Mouse (Mus musculus) MN1 (cell line): ENCODE measurements around the gene Wars.
"Not testable (repeated sequence)": the region's sequence is repeated elsewhere in the genome, so short reads cannot be mapped to it uniquely, and the experiment has no call there.

Experiments
- DNase-seq: peaks from one replicate; pipeline ENCODE4 v3.0.0-alpha.2; 2016; ENCODE audit warnings: low spot score

Gene Wars

DNA sequence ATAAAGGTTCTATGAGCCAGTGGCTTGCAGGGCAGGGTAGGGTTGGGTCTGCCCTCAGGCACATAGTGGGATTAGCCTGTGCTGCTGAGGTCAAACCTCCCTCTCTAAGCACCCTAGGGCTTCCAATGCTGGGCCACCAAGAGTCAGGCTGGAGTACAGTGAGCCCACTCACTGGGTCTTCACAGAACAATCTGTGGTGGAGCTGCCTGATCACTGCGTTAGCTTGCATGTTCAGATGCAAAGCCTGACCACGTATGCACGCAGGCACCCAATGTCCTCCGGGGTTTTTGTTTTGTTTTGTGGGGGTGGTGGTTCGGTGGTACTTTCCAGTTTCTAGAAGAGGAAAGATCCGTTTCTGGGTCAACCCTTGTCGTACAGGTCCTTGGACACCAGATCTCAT lies 36.9 kb downstream of the Wars start:
- no peak for DNase-seq

DNA sequence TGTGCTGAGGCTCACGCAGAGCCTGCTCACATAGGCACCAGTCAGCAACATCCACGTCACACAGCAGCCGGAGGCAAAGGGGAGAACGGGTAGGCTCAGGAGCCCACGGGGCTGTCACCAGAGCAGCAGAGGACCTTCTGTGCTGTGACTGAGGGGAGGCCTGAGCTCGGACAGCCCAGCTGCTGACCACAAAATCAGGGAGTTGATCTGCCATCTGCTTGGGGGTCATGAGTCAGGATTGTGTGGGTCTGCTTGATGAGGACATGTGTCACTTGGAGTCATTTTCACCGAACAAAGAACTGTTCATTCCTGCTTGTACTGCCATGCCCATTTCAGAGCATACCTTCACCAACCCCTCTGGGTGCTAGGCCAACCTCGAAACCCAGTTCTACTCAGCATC lies 37.8 kb downstream of the Wars start:
- DNase-seq = no peak

DNA sequence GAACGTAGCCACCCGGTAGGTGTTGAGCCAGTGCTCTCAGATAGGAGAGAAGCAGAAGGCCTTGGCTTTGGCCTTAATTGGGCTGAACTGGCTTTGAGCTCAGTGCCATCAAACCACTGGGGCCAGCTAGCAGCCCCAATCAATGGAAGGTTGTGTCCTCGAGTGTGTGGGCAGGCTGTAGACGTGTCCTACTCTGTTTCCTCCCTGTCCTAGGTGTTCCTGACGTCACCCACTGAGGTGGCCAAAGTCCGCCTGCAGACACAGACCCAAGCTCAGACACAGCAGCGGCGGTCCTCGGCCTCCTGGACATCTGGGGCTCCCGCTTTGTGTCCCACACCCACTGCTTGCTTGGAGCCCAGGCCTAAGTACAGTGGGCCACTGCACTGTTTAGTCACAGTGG lies 38.9 kb downstream of the Wars start:
- no peak for DNase-seq

DNA sequence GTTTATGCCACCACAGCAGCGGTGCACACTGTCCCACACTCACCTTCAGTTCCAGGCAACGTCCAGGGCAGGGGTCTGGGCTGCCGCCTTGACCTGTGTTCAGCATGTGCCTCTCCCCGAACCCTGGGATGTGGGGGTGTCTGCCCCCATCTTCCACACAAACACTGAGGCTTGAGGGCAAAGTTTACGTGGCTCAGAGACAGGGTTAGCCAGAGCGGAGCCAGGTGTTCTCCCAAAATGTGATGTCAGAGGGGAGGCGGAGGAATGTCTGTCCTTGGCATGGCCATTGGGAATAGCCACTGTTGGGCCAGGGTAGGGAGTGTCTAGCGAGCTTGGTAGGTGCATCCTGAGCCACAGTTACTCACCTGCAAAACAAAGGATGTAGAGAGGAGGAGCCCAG lies 41.2 kb downstream of the Wars start:
- no peak for DNase-seq

DNA sequence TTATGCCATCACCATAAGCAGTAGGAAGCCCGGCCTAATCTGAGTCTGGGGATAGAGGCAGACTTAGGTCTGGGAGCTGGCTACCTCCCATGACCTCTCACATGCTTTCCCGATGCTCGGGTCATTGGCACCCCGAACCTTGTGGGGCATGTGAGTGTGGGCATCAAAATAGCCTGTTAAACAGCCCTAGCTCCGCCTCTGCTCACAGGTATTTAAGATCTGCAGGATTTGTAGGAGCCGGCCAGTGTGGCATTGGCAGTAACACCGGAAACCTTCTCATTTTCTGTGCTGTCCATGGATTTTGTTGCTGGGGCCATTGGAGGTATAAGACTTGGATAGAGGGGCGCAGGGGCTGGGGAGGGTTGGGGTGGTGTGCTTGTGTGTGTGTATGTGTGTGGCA lies 43.1 kb downstream of the Wars start:
- DNase-seq = no peak

DNA sequence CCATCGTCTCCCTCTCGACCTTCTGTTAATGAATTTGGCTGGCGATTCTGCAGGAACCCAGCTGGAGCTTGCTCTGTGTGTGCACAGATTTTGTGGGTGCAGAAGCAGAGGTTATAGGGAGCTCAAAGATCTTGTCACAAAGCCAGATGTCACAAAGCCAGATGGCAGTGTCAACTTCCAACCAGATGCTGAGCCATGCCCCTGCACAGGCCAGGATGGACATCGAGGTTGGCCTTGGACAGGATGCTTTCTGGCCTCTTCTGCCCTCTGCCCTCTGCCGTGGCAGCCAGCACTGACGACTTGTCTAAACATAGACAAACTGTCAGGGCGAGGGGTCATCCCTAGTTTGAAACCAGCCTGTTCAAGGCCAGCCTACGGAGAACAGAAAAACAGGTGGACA lies 43.8 kb downstream of the Wars start:
- DNase-seq = no peak

DNA sequence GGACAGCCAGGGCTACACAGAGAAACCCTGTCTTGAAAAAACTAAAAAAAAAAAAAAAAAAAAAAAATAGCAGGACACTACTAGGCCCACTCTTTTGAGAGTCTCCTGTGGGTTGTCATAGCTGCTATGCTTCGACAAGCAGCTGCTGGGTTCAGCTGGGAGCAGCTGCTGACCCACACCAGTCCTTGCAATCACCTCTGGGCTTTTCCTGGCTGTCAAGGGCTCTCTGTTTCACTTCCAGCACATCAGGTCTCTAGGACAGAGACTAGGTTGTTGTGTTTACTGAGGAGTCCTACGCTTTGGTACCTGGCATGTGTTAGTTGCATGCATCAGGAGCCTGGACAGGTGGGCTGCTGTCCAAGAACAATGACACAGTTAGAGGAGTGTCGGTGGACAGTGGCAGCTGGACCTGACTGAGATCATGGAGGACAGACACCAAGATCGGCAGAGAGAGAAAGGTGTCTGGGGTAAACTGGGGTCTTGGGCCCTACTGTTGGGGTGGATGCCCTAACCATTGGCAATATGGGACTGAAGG lies 44.4 kb downstream of the Wars start:
- no peak for DNase-seq

DNA sequence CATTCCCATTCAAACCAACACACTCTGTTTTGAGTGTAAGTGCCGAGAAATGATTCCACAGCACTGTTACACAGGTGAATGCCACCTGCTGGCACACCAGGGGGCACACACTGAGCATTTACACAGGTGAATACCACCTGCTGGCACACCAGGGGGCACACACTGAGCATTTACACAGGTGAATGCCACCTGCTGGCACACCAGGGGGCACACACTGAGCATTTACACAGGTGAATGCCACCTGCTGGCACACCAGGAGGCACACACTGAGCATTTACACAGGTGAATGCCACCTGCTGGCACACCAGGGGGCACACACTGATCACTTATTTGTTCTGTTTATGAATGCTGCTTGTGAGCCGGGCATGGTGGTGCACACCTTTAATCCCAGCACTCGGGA lies 45.9 kb downstream of the Wars start:
- DNase-seq = not testable (repeated sequence)

DNA sequence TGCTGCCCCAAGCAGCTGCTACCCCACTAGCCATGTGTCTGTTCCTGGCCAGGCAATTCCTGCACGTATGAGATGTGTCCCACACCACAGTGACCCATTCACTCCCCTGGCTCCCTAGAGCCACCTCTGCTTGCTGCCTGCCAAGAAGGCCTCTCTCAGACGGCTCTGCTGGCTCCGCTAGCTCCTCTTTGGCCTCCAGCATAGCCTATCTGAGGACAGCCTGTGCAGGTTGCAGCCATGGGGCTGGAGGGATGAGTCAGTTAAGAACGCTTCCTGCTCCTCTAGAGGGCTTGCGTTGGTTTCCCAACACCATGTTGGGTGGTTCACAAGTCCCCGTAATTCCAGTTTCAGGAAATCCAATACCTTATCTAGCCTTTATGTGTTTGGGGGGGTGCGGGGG lies 51.3 kb downstream of the Wars start:
- no peak for DNase-seq

DNA sequence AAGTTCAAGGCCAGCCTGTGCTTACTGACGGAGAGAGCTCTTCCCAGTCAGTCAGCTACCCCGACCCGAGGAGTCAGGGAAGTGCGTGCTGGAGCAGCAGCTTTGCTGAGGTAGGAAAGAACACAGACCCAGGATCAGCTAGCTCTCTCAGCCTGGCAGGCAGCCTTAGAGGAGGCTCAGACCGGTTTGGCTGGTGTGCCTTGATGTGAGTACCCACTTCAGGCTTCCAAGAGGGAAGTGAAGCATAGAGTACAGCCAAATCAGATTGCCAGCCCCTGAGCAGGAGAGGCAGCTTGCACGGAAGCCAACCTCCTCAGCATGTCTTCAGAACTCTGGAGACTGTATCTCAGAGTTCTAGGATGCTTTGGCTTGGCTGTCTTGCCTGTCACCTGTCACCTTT lies 52.8 kb downstream of the Wars start:
- DNase-seq = no peak

DNA sequence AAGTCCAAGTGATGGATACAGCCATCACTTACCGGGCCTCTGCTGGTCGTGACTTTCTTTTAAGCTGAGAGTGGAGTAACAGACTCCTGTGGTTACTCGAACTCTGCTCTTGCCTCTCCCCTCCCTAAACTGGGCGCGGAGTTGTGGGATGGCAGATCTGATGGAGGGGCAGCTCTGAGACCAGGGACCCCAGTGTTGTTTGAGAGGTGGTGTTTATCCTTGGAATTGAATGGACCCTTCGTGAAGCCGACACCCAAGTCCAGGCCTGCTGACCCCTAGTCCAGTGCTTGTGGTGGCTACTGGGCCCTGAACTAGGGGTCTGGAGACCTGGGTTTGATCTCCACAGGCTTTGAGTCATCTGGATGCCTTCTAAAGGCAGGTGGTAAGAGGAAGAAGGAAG lies 57.3 kb downstream of the Wars start:
- DNase-seq = no peak

DNA sequence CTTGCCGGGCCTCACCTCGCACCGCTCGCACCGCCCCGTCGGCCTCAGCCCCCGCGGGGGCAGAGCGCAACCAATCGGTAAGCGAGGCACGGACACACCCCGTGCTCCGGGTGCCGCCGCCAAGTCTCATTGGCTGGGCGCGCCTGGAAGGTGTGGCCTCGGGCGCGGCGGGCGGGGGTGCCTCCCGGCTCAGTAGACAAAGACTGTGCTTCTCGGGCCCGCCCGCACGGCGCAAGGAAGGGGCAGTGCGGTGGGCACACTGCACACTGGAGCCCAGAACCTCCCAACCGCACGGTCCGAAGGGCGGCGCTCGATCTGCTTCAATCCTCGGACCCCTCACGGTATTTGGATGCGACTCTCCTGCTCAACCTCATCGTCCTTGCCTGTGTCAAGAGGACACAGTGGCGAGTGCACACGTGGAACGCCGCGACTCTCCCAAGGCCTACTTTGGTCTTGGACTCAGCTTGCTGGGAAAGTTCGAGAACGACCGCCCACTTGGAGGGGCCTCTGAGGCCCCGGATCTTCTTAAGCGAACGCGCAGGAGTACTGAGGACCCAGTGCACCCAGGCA lies 58.0 kb downstream of the Wars start, which contains the start of the genes Slc25a29 and Slc25a47:
Gene Slc25a29, minus strand, starts transcription at position 44 of the 570 bp plus-strand sequence.
Gene Slc25a47, plus strand, starts transcription at position 207 of the 570 bp plus-strand sequence.
- peak; percentile 90 for DNase-seq

DNA sequence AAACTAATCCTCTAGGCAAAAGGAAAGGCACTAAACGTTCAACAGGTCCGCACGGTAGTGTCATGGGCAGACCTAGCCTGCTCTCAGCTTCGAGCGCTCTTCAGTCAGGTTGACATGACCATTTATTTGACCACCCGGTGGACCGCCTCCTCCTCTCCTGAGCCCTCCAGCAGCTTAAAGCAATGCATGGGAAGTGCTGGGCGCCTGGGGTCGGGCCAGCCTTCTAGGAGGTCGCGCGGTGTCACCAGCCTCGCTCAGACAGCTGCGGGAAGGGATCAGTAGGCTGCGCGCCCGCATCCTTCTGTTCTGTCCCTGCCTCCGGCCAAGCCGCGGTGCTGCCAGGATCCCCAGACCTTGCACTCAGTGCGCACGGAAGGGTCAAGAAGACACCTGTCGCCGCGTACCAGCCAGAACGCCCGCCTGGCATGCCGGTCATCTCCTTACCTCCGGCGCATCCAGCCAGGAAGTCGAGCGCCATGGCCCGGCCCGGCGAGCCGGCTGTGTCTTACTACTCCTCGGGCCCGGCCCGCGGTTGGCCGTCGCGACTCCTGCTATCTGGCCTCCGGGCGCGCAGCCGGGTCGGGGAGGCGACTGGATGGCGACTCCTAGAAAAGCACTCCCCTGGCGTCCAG lies 58.6 kb downstream of the Wars start:
- DNase-seq = no peak

DNA sequence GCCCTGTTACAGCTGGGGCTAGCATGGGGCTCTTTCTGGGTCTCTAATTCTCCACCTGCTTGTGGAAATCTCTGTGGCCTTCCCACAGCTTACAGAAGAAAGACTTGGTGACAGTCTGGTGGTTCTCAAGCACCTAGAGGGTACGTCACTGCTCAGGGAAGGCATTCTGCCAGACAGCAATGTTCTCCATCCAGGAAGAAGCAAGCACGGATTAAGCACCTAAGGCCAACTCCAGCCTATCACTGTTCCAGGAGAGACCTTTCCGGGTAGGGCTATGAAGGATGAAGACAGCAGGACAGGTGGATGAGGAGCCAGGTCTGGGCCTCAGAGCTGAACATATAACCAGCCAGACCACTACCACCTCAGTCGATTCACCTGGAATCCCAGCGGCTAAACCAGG lies 59.2 kb downstream of the Wars start:
- no peak for DNase-seq

DNA sequence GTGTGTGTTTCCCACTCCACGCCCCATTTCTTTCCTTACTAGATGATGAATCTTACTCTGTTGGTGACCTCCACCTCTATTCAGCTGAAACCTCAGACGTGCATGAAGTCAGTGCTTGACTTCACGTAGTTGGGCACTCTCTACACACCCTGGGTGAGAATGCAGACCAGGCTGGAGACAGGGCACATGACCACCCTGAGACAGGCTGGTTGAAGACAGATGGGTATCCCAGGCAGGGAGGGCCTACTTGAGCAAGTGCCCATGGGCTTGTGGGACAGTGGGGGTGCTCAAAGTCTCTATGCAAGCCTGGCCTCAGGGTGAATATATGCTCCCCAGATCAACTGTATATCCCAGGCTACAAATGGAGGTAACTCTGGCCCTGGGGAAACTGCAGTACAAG lies 59.6 kb downstream of the Wars start:
- no peak for DNase-seq

DNA sequence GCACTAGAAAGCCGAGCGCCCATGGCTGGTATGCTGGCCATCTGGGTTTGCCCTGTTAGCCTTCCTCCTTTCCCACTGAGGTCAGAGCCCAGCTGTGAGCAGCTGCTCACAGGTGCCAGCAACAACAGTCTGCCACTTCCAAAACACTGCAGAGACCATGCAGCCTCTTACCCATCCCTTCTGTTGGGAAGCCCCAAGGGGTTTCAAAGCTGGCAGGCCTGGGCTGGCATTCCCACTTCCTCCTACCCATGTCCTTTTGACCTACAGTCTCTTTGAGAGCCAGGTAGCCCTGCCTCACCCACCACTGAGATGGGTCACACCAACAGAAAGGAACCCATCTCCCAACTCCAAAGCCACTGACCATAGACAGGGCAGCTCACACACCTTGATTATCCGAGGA lies 60.6 kb downstream of the Wars start:
- DNase-seq = peak; percentile 23

DNA sequence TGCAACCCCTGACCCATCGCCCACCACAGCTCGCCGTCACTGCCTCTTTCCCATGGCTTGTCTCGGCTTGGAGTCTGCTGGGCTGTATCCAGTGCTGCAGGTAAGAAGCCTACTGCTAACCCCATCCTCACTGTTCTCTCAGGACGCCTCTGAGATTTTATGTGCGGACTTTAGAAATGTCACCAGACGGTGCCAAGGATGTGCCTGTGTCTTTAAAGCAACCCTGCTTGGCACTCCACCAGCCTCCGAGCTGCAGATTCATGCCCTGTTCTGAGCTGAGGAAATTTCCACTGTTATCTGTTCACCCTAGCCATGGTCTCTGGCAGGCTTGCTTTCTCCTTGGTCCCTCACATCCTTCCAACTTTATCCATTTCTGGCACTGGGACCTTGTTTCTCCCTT lies 61.1 kb downstream of the Wars start:
- DNase-seq = peak; percentile 33

DNA sequence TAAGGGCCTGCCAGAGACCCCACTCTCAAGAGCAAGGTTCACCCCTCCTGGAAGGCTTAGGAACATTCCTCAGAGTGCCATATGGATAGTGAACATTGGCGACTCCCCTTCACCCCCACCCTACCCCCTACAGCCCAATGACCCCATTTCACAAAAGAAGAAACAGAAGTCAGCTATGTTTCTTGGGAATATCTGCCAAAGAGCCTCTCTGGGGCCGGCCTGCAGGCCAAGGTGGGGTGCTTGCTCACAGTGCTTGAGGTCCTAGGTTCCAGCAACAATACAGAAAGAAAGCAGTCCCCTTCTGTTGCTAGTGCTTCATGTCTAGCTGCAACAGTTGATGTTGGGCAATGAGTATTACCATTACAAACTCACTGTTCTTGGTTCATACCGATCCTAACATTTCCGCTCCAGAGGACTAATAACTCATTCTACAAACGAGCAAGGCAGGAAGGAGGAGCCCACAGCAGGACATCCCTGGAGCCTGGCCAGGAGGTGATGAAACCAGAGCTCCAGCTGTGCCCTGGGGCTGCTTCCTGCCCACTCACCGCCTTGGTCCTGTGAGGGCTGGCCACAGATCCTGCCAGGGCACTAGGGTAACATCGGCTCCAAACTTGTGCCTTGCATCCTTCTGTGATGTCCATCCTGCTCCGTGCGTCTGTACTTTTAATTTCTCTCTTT lies 61.9 kb downstream of the Wars start:
- peak; percentile 84 for DNase-seq

DNA sequence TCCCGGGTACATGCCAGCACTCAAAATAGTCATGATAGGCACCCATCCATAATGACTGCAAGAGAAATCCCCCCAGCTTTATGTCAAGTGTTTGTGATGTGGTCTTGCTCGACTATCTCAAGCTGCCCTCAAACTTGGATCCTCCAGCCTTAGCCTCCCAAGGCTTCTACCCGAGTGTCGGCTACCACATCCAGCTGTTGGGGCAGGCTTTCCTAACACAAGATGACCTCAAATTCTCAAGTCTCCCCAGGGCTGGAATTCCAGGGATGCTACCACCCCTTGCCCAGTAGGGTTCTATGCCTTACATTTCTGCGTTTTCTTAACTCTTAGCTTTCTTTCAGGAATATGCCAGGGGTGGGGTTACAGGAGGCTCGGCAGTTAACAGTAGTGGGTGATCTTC lies 63.6 kb downstream of the Wars start:
- no peak for DNase-seq

DNA sequence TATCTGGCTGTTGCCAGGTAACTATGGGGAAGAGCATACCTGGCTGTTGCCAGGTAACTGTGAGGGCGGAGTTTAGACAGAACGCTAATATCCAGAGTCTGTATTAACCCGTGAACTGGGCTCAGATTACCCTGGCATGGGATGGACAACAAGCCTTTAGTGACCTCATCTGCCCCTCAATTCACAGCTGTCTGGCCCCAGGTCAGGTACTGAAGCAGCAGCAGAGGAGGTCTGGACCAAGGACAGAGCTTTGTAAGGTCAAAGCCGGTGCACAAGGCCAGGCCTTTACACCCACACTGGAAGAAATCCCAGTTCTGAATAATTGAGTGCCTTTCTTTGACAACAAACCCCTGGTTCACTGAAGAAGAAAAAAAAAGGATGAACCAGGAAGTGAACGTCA lies 64.3 kb downstream of the Wars start:
- DNase-seq = peak; percentile 17

DNA sequence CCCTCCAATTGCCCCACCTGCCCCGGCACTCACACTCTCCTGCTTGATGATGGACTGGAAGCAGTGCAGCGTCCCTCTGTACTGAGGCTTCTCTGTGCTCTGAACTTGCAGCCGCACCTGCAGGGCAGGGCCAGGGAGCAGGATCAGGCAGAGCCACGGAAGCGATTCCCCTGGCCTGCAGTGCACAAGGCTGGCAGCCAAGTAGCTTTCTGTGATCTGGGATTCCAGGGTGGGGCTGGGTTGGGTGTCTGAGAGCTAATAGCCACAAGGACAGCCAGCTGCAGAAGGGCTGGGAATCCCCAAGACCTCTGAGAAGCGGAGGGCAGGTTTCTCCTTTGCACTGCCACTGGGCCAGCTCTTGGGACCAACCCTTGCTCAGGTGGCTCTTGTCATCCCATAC lies 66.3 kb downstream of the Wars start:
- DNase-seq = peak; percentile 25

DNA sequence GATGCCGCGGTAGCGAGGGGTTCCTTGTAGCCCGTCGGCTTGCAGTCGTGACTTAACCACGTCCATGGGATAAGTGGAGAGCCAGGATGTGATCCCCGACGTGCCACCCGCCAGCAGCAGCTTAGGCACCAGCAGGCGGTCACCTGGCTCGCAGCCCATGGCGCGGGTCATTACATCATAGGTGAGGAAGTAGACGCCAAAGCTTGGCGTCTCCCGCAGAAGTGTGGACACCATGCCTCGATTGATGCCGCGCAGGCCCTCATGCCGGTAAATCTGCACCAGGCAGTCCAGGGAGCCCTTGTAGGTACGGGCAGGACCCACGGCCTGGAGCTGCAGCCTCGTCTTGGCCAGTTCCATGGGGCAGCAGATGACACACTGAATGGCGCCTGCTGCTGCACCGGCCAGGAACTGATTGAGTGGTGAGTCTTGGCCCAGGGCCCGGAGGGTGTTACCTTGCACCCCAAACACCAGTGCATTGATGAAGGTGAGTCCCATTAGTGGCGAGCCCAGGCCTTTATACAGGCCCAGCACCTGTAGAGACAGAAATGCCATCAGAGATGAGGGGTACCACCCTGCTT lies 66.9 kb downstream of the Wars start:
- DNase-seq = no peak
